Mouse (Mus musculus) midbrain, embryonic 16.5 days (tissue): Measurements from ENCODE around the gene Pnliprp2. TPM values are rescaled to one million over a fixed set of nuclear protein-coding genes. Genes with fewer than 3 reads are reported as not detected.

ENCODE experiments used
- ATAC-seq: fragments of 200-750 bp; cut with Nextera tagmentation; 2 replicates; pipeline ENCODE4 v1.8.0; 2017; ENCODE audit warnings: moderate TSS enrichment
- H3K27ac ChIP-seq: fragments of 300-500 bp; sonication (generic); 2 replicates; pipeline ENCODE4 v1.5.1; 2014; ENCODE audit warnings: mild to moderate bottlenecking, low read length, mixed read lengths
- H3K27me3 ChIP-seq: fragments of 300-500 bp; sonication (generic); 2 replicates; pipeline ENCODE4 v1.6.1; 2014; ENCODE audit warnings: low read depth, low read length, mixed read lengths; ENCODE audit not compliant: control insufficient read depth, insufficient read depth
- H3K36me3 ChIP-seq: fragments of 300-500 bp; sonication (generic); 2 replicates; pipeline ENCODE4 v1.6.1; 2014; ENCODE audit warnings: mild to moderate bottlenecking, low read length, moderate library complexity, mixed read lengths; ENCODE audit not compliant: control insufficient read depth, insufficient read depth
- H3K4me1 ChIP-seq: fragments of 300-500 bp; sonication (generic); 2 replicates; pipeline ENCODE4 v1.6.1; 2014; ENCODE audit warnings: mild to moderate bottlenecking, low read length, mixed read lengths; ENCODE audit not compliant: control insufficient read depth, insufficient read depth
- H3K4me2 ChIP-seq: fragments of 300-500 bp; sonication (generic); 2 replicates; pipeline ENCODE4 v1.6.1; 2014; ENCODE audit warnings: mild to moderate bottlenecking, low read length, mixed read lengths
- H3K4me3 ChIP-seq: fragments of 300-500 bp; sonication (generic); 2 replicates; pipeline ENCODE4 v1.5.1; 2014; ENCODE audit warnings: low read depth, mild to moderate bottlenecking, low read length, moderate library complexity, mixed read lengths
- H3K9ac ChIP-seq: fragments of 300-500 bp; sonication (generic); 2 replicates; pipeline ENCODE4 v1.6.1; 2014; ENCODE audit warnings: low read depth, low read length, mixed read lengths
- H3K9me3 ChIP-seq: fragments of 300-500 bp; sonication (generic); replicated peaks from 2 replicates; pipeline ENCODE4 v1.6.1; 2014; ENCODE audit warnings: mild to moderate bottlenecking, low read length, mixed read lengths; ENCODE audit not compliant: control insufficient read depth, poor library complexity, severe bottlenecking
- WGBS: fragments of 180-500 bp; shearing (Covaris S2); extraction: QIAGEN DNeasy Blood & Tissue Kit; methylation state at CpG from one replicate; pipeline ENCODE4 v1.1.7; 2014; 5-methylcytosine and 5-hydroxymethylcytosine counted together
- polyA plus RNA-seq: library from polyadenylated mRNA; unstranded; fragments of >200 nt; fragmentation: Nextera tagmentation; extraction: Ambion mirVana; gene quantifications from 2 replicates; pipeline ENCODE4 v1.2.1, GENCODE M21; 2015

Pnliprp2 gene
- polyA plus RNA-seq, result not detected in 2 replicates

DNA sequence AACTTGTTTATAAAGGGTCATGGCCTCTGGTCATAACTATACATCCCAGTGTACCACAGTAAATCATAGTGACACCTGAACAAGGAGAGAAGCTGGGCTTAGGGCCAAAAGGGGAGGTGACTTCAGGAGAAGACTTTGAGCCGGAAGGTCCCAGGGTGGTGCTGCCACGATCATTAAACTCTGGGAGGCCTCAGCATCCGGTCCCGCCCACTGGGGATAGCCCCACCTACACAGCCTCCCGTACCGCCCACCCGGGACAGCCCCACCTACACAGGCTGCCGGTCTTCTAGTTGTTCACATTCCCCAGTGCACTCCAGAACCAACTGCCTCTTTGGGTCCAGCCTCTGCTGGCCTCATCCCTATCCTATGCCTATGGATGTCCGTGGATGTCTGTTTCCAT lies at the start of gene Pnliprp2:
Gene Pnliprp2, plus strand, starts transcription at position 297 of the 400 bp plus-strand sequence.
- no peaks in the 10 kb centered on the region for H3K36me3 ChIP-seq
- H3K4me1 ChIP-seq, result no peaks in the 10 kb centered on the region
- no peak for ATAC-seq
- H3K9me3 ChIP-seq, result no peaks in the 10 kb centered on the region
- no peaks in the 10 kb centered on the region for H3K27me3 ChIP-seq
- no peak within 1 kb of the TSS for H3K4me2 ChIP-seq
- WGBS, result 66% methylated on average over 9 of the region's 9 CpGs
- no peak within 1 kb of the TSS for H3K4me3 ChIP-seq
- H3K27ac ChIP-seq, result no peak within 1 kb of the TSS
- H3K9ac ChIP-seq, result no peak within 1 kb of the TSS

DNA sequence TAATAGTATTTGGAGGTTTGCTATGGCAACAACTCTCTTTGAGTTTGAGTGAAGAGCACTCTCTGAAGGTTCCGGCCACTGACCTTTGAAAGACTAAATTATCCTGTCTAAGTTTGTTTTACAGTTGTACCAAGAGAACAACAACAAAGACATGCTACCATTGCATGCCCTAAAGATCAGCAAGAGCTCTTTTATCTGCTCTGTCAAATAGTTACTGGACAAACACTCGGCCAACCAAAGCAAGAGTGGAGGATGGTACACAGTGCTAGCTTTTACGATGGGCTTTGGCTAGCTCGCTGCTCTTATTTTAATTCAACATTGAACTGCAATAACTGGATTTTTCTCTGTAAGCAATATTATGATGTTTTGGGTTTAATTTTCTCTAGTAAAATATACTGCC lies 41.6 kb upstream of the Pnliprp2 start:
- Histone ChIP-seq H3K27me3 (no peaks in the 10 kb centered on the region), H3K4me3 (no peak overlapping the region), H3K9me3 (no peaks in the 10 kb centered on the region), H3K4me2 (no peak overlapping the region), H3K36me3 (no peaks in the 10 kb centered on the region), H3K4me1 (no peaks in the 10 kb centered on the region), H3K9ac (no peak overlapping the region), H3K27ac (no peak overlapping the region)
- no peak for ATAC-seq
- WGBS, result 85% methylated on average over 4 of the region's 4 CpGs

DNA sequence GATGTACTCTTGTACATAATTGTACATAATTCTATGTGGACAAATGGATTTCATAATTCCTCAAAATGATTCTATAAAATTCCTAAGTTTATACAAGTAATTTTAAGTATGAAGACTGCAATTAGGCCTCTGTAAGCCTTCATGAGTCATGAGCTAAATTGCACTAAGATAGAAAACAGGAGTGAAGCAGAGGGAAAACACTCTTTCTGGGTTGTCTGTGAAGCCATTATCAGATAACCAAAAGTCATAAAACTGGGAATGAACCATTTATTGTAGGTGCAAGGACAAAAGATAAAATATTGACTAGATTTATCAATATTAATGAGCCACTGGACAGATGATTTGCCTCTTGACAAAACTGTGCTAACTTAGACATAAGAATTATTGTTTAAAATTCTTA lies 39.1 kb upstream of the Pnliprp2 start:
- H3K27ac ChIP-seq, result no peak overlapping the region
- no peaks in the 10 kb centered on the region for H3K4me1 ChIP-seq
- H3K4me2 ChIP-seq, result no peak overlapping the region
- no peak overlapping the region for H3K4me3 ChIP-seq
- no peaks in the 10 kb centered on the region for H3K36me3 ChIP-seq
- no peaks in the 10 kb centered on the region for H3K9me3 ChIP-seq
- H3K27me3 ChIP-seq, result no peaks in the 10 kb centered on the region
- no peak for ATAC-seq
- no peak overlapping the region for H3K9ac ChIP-seq

GRCm38 (mm10) chr19:58726551-58726950 lies 33.0 kb upstream of the Pnliprp2 start:
- Histone ChIP-seq H3K9me3 (no peaks in the 10 kb centered on the region), H3K36me3 (no peaks in the 10 kb centered on the region), H3K4me3 (no peak overlapping the region), H3K27ac (no peak overlapping the region), H3K27me3 (no peaks in the 10 kb centered on the region), H3K4me1 (peaks cover 4% of the 10 kb centered on the region), H3K9ac (no peak overlapping the region), H3K4me2 (no peak overlapping the region)
- 91% methylated on average over 5 of the region's 5 CpGs for WGBS
- no peak for ATAC-seq

- ATAC-seq, result no peak
These were observed 31.8 kb upstream of the Pnliprp2 start for GRCm38 (mm10) chr19:58727756-58728155.

GRCm38 (mm10) chr19:58728445-58729031 lies 31.0 kb upstream of the Pnliprp2 start, which contains the start of gene Pnliprp1:
Gene Pnliprp1 (plus strand): TSS chr19:58728887.
- Histone ChIP-seq H3K4me3 (no peak within 1 kb of the TSS), H3K27me3 (no peaks in the 10 kb centered on the region), H3K27ac (no peak within 1 kb of the TSS), H3K4me2 (no peak within 1 kb of the TSS), H3K9me3 (no peaks in the 10 kb centered on the region), H3K4me1 (peaks cover 4% of the 10 kb centered on the region), H3K9ac (no peak within 1 kb of the TSS), H3K36me3 (no peaks in the 10 kb centered on the region)
- 49% methylated on average over 5 of the region's 5 CpGs for WGBS
- ATAC-seq, result no peak

More at GRCm38 (mm10) chr19:58727756-58728155, 31.8 kb upstream of the Pnliprp2 start:
- no peak overlapping the region for H3K4me2 ChIP-seq
- no peaks in the 10 kb centered on the region for H3K27me3 ChIP-seq
- 90% methylated on average over 5 of the region's 5 CpGs for WGBS
- H3K4me3 ChIP-seq, result no peak overlapping the region
- H3K4me1 ChIP-seq, result peaks cover 4% of the 10 kb centered on the region
- H3K27ac ChIP-seq, result no peak overlapping the region
- H3K9ac ChIP-seq, result no peak overlapping the region
- H3K9me3 ChIP-seq, result no peaks in the 10 kb centered on the region
- no peaks in the 10 kb centered on the region for H3K36me3 ChIP-seq

- WGBS, result 87% methylated on average over 6 of the region's 6 CpGs
- Histone ChIP-seq H3K27ac (no peak overlapping the region), H3K27me3 (no peaks in the 10 kb centered on the region), H3K4me2 (no peak overlapping the region), H3K9me3 (no peaks in the 10 kb centered on the region), H3K36me3 (no peaks in the 10 kb centered on the region), H3K9ac (no peak overlapping the region), H3K4me3 (no peak overlapping the region), H3K4me1 (peaks cover 4% of the 10 kb centered on the region)
- no peak for ATAC-seq
These were observed 26.3 kb upstream of the Pnliprp2 start for GRCm38 (mm10) chr19:58733216-58733615.

DNA sequence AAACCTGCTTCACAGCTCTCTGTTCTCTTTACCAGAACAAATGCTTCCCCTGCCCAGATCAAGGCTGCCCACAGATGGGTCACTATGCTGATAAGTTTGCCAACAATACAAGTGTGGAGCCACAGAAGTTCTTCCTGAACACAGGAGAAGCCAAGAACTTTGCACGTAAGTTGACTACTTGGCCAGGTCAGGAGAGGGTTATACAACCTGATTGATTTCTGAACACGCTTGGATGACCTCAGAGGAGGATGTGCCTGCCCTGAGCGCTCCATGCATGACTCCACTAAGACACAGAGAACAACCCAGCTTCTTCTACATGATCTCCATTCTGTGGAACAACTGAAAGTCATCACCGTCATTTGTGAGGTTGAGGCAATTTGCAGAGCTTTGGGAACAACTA lies 21.4 kb upstream of the Pnliprp2 start:
- Histone ChIP-seq H3K9ac (no peak overlapping the region), H3K4me1 (no peaks in the 10 kb centered on the region), H3K9me3 (no peaks in the 10 kb centered on the region), H3K36me3 (no peaks in the 10 kb centered on the region), H3K27me3 (no peaks in the 10 kb centered on the region), H3K4me3 (no peak overlapping the region), H3K27ac (no peak overlapping the region), H3K4me2 (no peak overlapping the region)
- ATAC-seq, result no peak
- WGBS, result 87% methylated on average over 4 of the region's 4 CpGs

- no peak for ATAC-seq
These were observed 18.5 kb upstream of the Pnliprp2 start for GRCm38 (mm10) chr19:58741036-58741435.

More at GRCm38 (mm10) chr19:58741036-58741435, 18.5 kb upstream of the Pnliprp2 start:
- Histone ChIP-seq H3K4me3 (no peak overlapping the region), H3K36me3 (no peaks in the 10 kb centered on the region), H3K9me3 (no peaks in the 10 kb centered on the region), H3K27ac (no peak overlapping the region), H3K4me1 (no peaks in the 10 kb centered on the region), H3K27me3 (no peaks in the 10 kb centered on the region), H3K9ac (no peak overlapping the region), H3K4me2 (no peak overlapping the region)
- WGBS, result 63% methylated on average over 6 of the region's 6 CpGs
